Mouse (Mus musculus) kidney, embryonic 14.5 days (tissue): ENCODE data around the gene Plxnb2. TPM values are rescaled to one million over a fixed set of nuclear protein-coding genes. Genes with fewer than 3 reads are reported as not detected.

Experiments
- ATAC-seq: fragments of 200-750 bp; cut with Nextera tagmentation; 2 replicates; pipeline ENCODE4 v1.8.0; 2017; ENCODE audit warnings: moderate number of reproducible peaks, mild to moderate bottlenecking, moderate TSS enrichment, moderate library complexity; ENCODE audit not compliant: low FRiP score, low TSS enrichment
- H3K27ac ChIP-seq: fragments of 300-500 bp; sonication (generic); 2 replicates; pipeline ENCODE4 v1.5.1; 2014; ENCODE audit warnings: low read depth, mild to moderate bottlenecking, low read length, moderate library complexity, mixed read lengths
- H3K27me3 ChIP-seq: fragments of 300-500 bp; sonication (generic); 2 replicates; pipeline ENCODE4 v1.6.1; 2014; ENCODE audit warnings: mild to moderate bottlenecking, low read length; ENCODE audit not compliant: control insufficient read depth, insufficient read depth
- H3K36me3 ChIP-seq: fragments of 300-500 bp; sonication (generic); 2 replicates; pipeline ENCODE4 v1.6.1; 2014; ENCODE audit warnings: low read length, mixed read lengths; ENCODE audit not compliant: control insufficient read depth, insufficient read depth
- H3K4me1 ChIP-seq: fragments of 300-500 bp; sonication (generic); 2 replicates; pipeline ENCODE4 v1.6.1; 2014; ENCODE audit warnings: low read length, mixed read lengths; ENCODE audit not compliant: control insufficient read depth, insufficient read depth
- H3K4me2 ChIP-seq: fragments of 300-500 bp; sonication (generic); replicated peaks from 2 replicates; pipeline ENCODE4 v1.6.1; 2014; ENCODE audit warnings: low read depth, mild to moderate bottlenecking, low read length
- H3K4me3 ChIP-seq: fragments of 300-500 bp; sonication (generic); 2 replicates; pipeline ENCODE4 v1.5.1; 2014; ENCODE audit warnings: mild to moderate bottlenecking, low read length
- H3K9ac ChIP-seq: fragments of 300-500 bp; sonication (generic); 2 replicates; pipeline ENCODE4 v1.6.1; 2014; ENCODE audit warnings: low read depth, mild to moderate bottlenecking, low read length, moderate library complexity
- H3K9me3 ChIP-seq: fragments of 300-500 bp; sonication (generic); 2 replicates; pipeline ENCODE4 v1.6.1; 2016; ENCODE audit warnings: low read length; ENCODE audit not compliant: control insufficient read depth
- WGBS: fragments of 180-500 bp; shearing (Covaris S2); extraction: QIAGEN DNeasy Blood & Tissue Kit; methylation state at CpG from one replicate; pipeline ENCODE4 v1.1.7; 2014; 5-methylcytosine and 5-hydroxymethylcytosine counted together
- polyA plus RNA-seq: library from polyadenylated mRNA; unstranded; fragments of >200 nt; fragmentation: Nextera tagmentation; extraction: Ambion mirVana; gene quantifications from 2 replicates; pipeline ENCODE4 v1.2.1, GENCODE M21; 2014

The Plxnb2 gene
- polyA plus RNA-seq, 1 experiment from 2014 or later, result 165 TPM

DNA sequence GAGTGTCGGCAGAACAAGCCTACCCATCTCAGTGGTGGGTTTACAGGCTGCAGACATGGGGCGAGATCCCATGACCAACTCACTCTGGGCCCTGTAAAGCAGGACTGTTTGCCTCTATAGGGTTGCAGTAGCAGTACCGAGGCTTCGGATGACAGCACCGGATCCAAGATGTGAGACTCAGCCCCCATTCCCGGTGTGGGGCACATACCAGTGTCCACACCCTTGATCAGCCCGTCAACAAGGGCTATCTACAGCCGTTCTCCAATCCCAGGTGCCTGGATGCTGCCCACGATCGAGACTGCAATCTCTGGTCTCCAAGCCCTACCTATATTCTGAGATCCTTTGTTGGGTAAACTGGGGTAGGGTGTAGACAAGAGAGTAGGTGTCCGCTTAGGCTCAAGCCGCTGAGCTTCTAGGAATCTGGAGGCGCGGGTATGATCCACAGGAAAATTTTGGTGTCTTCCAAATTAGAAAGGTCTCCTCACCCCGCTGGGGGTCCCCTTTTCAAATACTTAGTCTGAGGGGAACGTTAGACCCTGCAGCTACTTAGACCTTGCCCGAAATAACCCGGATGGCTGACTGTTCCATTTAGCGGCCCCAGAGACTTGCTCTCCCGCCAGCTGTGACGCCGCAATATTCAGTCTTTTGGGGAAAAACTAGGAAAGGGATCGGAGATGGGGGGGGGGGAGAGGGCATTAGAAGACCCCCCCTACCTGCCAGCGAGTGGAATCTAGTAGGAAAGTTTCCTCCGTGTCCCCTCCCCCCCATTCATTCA, 31.9 kb downstream of the Plxnb2 start:
- WGBS, result 5% methylated on average over 25 of the region's 25 CpGs
- Histone ChIP-seq H3K4me2 (peak overlapping the region; percentile 95), H3K27ac (no peak overlapping the region), H3K36me3 (no peaks in the 10 kb centered on the region; the same call in 1 of the 2 replicates), H3K9me3 (no peaks in the 10 kb centered on the region), H3K4me1 (peaks cover 37% of the 10 kb centered on the region), H3K27me3 (peaks cover 11% of the 10 kb centered on the region; the same call in 1 of the 2 replicates), H3K9ac (peak overlapping the region; percentile 78), H3K4me3 (peak overlapping the region; percentile 68)
- no peak for ATAC-seq

DNA sequence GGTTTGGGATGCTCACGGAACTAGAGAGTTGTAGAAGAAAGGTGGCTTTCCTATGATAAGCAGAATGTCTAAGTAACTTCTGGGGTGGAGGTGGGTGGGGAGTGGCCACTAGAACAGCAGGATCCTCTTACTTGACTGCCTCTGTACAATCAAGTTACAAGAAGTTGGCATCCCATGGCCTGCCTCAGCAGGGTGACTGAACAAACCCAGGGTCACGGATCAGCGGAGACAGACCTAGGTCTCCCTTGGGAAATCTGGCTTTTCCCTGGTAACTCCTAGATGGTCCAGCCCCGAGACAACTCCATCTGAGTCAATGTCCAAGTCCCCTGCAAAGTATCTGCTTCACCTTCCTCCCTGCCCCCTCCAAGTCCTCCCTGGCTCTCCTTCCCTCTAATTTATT, 32.7 kb downstream of the Plxnb2 start:
- Histone ChIP-seq H3K9ac (no peak overlapping the region), H3K4me3 (peak overlapping the region; percentile 68; the same call in 1 of the 2 replicates), H3K9me3 (no peaks in the 10 kb centered on the region), H3K27ac (no peak overlapping the region), H3K4me2 (peak overlapping the region; percentile 62; the same call in 1 of the 2 replicates), H3K27me3 (peaks cover 11% of the 10 kb centered on the region; the same call in 1 of the 2 replicates), H3K4me1 (peaks cover 37% of the 10 kb centered on the region), H3K36me3 (no peaks in the 10 kb centered on the region)
- ATAC-seq, result 0 out of 2 replicates have a peak, but pooled peaks have one; percentile 6
- 30% methylated on average over 4 of the region's 4 CpGs for WGBS

- H3K4me1 ChIP-seq, result peaks cover 37% of the 10 kb centered on the region
- peaks cover 11% of the 10 kb centered on the region; the same call in 1 of the 2 replicates for H3K27me3 ChIP-seq
- no peak overlapping the region for H3K9ac ChIP-seq
- H3K27ac ChIP-seq, result no peak overlapping the region
- H3K36me3 ChIP-seq, result no peaks in the 10 kb centered on the region
- H3K4me3 ChIP-seq, result peak overlapping the region; percentile 35; the same call in 1 of the 2 replicates
- 25% methylated on average over 10 of the region's 10 CpGs for WGBS
- H3K9me3 ChIP-seq, result no peaks in the 10 kb centered on the region
- no peak for ATAC-seq
- peak overlapping the region; percentile 62 for H3K4me2 ChIP-seq
These were observed 33.1 kb downstream of the Plxnb2 start for GRCm38 (mm10) chr15:89147456-89147855.

- no peak overlapping the region for H3K27ac ChIP-seq
- H3K27me3 ChIP-seq, result peaks cover 11% of the 10 kb centered on the region; the same call in 1 of the 2 replicates
- peaks cover 41% of the 10 kb centered on the region for H3K4me1 ChIP-seq
- H3K4me2 ChIP-seq, result peak overlapping the region; percentile 62
- H3K9ac ChIP-seq, result peak overlapping the region; percentile 35
- H3K9me3 ChIP-seq, result no peaks in the 10 kb centered on the region
- no peaks in the 10 kb centered on the region for H3K36me3 ChIP-seq
- WGBS, result 2% methylated on average over 16 of the region's 16 CpGs
- no peak for ATAC-seq
- peak overlapping the region; percentile 35 for H3K4me3 ChIP-seq
These were observed 33.6 kb downstream of the Plxnb2 start for GRCm38 (mm10) chr15:89147024-89147423.

DNA sequence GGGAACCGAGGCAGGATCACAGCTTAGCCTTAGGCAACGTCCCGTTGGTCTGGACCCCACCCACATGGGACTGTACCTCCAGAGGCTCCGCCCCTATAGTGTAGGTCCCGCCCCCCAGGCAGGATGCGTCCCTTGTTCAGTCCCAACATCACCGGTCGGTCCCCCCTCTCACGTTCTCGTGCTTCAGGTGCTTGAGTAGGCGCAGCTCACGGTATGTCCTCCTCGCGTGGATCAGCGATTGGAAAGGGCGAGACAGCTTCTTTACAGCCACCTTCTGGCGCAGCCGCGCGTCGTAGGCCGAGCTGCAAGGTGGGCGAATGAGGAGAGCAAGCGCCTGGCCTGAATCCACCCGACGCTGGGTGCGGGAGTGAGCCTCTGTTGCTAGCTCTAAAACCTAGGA, 34.1 kb downstream of the Plxnb2 start:
- Histone ChIP-seq H3K4me2 (peak overlapping the region; percentile 62), H3K36me3 (no peaks in the 10 kb centered on the region), H3K27ac (no peak overlapping the region), H3K4me3 (peak overlapping the region; percentile 35), H3K27me3 (peaks cover 11% of the 10 kb centered on the region; the same call in 1 of the 2 replicates), H3K9me3 (no peaks in the 10 kb centered on the region), H3K9ac (peak overlapping the region; percentile 35), H3K4me1 (peaks cover 46% of the 10 kb centered on the region)
- peak; percentile 50 for ATAC-seq
- WGBS, result 1% methylated on average over 27 of the region's 27 CpGs

GRCm38 (mm10) chr15:89145813-89146350, 34.7 kb downstream of the Plxnb2 start:
- no peak for ATAC-seq
- peak overlapping the region; percentile 62 for H3K4me2 ChIP-seq
- WGBS, result 74% methylated on average over 24 of the region's 24 CpGs
- H3K4me3 ChIP-seq, result peak overlapping the region; percentile 35; the same call in 1 of the 2 replicates
- H3K27ac ChIP-seq, result no peak overlapping the region
- peaks cover 12% of the 10 kb centered on the region; the same call in 1 of the 2 replicates for H3K27me3 ChIP-seq
- H3K9ac ChIP-seq, result no peak overlapping the region
- no peaks in the 10 kb centered on the region for H3K9me3 ChIP-seq
- H3K36me3 ChIP-seq, result no peaks in the 10 kb centered on the region
- peaks cover 52% of the 10 kb centered on the region for H3K4me1 ChIP-seq

DNA sequence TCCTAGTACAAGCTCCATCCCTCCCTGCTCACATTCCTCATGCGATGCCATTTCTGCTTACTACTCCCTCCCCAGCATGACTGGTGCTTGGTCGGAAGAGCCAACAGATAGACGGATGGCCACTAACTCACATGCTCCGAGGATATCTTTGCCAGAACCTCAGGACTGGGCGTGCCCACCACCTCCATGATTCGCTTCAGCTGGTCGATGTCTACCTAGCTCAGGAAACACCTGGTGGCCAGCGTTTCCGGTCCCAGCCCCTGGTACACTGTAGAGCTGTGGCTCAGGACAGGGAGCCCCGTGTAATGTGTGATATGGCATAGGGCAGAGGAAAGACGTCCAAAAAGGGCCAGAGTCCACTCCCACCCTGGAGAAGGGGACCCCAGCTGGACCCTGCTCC, 35.6 kb downstream of the Plxnb2 start:
- H3K27me3 ChIP-seq, result peaks cover 18% of the 10 kb centered on the region
- H3K36me3 ChIP-seq, result no peaks in the 10 kb centered on the region
- no peaks in the 10 kb centered on the region for H3K9me3 ChIP-seq
- no peak overlapping the region for H3K4me2 ChIP-seq
- no peak overlapping the region for H3K27ac ChIP-seq
- no peak overlapping the region for H3K4me3 ChIP-seq
- H3K9ac ChIP-seq, result no peak overlapping the region
- H3K4me1 ChIP-seq, result peaks cover 54% of the 10 kb centered on the region
- no peak for ATAC-seq
- WGBS, result 88% methylated on average over 11 of the region's 11 CpGs

GRCm38 (mm10) chr15:89143134-89143533, 37.5 kb downstream of the Plxnb2 start:
- Histone ChIP-seq H3K27ac (no peak overlapping the region), H3K4me1 (peaks cover 48% of the 10 kb centered on the region), H3K9me3 (no peaks in the 10 kb centered on the region), H3K9ac (no peak overlapping the region), H3K36me3 (no peaks in the 10 kb centered on the region), H3K4me3 (no peak overlapping the region), H3K4me2 (no peak overlapping the region), H3K27me3 (peaks cover 18% of the 10 kb centered on the region)
- WGBS, result 72% methylated on average over 2 of the region's 2 CpGs
- no peak for ATAC-seq

DNA sequence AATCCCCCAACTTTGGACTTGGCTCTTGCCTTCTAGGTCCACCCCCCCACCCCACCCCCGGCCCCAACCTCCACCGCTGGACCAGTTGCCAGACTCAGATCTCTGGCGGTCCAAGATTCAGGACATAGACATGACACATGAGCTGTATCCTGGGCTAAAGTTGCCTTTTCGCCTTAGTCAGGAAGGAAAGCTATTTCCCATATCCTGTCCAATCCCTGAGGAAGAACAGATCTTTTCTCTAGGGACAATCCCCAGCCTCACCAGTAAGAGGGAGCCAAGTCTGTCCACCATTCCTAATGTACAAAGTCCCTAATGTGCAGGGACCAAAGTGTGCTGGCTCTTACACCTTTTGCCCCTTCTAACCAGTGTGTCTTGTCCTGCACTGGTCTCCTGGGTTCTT, 38.7 kb downstream of the Plxnb2 start:
- no peak overlapping the region for H3K27ac ChIP-seq
- peaks cover 14% of the 10 kb centered on the region for H3K27me3 ChIP-seq

More for the DNA sequence above, 38.7 kb downstream of the Plxnb2 start:
- no peak overlapping the region for H3K9ac ChIP-seq
- H3K4me1 ChIP-seq, result peaks cover 36% of the 10 kb centered on the region
- 42% methylated on average over 4 of the region's 4 CpGs for WGBS
- no peak for ATAC-seq
- no peaks in the 10 kb centered on the region for H3K9me3 ChIP-seq
- no peak overlapping the region for H3K4me3 ChIP-seq
- H3K36me3 ChIP-seq, result no peaks in the 10 kb centered on the region
- H3K4me2 ChIP-seq, result no peak overlapping the region
